Mouse (Mus musculus) kidney, postnatal 14 days (tissue): Measurements from ENCODE around the gene Ppcs.

Experiments used
- DNase-seq: peaks from one replicate; pipeline ENCODE4 v3.0.0; 2022; ENCODE audit warnings: mixed read lengths

Gene Ppcs

DNA sequence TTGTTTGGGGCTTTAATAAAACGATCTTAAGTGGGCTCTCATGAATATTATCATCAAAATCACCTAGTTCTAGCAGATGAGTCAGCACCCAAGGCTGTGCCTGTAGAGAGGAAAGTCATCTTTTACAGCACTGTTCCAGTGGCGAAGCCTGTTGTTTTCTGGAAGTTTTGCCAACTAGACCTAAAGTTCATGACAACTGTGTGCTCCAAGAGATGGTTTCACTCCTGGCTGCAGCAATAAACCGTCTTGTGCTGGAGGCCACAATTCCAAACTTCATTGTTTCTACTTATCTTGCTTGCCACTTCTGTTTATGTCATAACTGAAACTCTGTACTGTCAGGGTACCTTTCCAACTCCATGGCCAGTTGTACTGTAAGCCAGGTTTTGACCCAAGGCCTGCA lies 5.0 kb downstream of the Ppcs start:
- DNase-seq: no peak

DNA sequence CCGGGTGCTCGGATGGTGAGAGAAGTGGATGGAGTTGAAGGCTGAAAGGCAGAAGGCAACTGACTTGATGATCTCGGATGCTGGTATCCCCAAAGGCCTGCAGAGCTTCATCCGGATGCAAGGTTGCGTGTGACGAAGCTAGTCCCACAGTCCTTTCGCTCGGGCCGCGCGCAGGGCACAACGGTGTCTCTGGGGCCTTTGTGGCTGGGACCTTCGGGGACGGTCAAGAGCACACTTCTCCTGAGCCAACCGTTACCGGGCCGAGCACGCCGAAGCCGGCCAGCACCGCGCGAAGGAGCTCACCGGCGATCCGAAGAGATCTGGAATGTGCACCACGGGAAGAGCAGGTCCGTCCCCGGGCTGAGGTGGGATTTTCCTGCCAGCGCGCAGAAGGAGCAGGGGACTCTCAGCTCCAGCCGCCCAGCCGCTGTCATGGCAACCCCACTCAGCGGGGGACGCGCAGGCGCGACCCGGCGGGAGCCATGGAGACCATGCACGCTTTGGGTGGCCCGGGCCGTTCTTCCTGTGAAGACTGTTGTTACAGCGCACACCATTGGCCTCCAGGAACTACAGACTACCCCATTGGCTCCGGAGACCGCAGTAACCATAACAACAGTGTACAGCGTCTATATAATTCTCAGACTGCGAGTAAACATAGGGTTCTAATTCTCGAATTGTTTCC lies 7.0 kb downstream of the Ppcs start, which contains the start of gene Ccdc30:
Gene Ccdc30 (minus strand): TSS at position 450 of the 682 bp plus-strand sequence.
- peak; percentile 98 for DNase-seq

DNA sequence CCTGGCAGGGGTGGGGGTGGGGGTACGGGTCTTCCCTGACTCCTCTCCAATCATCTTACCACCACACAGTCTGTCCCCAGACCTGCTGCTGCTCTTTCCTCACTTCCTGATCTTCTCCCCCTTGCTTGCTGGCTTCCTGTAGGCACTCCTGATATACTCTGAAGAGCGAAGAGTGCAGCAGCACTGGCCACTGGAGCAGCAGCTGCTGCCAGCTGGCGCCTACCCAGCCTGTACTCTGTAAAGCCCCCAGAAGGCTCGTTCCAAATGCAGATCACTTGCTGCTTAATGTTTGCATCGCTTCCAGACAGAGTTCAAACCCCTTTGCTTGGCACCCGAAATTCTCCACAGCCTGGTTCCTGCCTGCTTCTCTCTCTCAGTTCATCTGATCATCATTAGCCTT lies 9.4 kb downstream of the Ppcs start:
- no peak for DNase-seq

DNA sequence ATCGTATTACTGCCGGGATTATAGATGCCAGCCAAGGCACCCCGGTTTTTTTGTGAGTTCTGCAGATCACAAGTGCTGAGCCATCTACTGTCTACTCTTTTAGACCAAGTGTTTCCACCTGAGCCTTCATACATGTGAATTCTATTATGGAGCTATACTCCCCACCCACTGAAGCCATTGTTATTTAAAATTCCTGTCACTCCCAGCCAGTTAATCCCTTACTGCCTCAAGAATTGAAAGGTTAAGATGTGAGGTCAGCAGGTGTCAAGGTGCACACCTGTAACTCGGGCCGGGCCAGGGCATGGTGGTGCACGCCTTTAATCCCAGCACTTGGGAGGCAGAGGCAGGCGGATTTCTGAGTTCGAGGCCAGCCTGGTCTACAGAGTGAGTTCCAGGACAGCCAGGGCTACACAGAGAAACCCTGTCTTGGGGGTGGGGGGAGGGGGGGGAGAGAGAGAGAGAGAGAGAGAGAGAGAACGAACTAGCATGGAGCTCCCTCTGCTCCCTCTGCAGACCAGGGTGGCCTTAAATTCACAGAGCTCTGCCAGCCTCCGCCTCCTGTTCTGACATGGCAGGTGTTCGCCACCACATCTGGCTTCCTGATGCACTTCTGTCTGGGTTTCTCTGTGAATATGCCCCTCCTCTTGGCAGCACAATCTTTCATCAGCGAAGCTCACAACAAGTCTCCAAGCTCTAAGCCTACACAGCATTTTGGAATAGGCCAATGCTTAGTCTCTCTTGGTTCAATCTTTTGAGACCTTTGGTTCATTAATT lies 10.2 kb downstream of the Ppcs start:
- DNase-seq: no peak

DNA sequence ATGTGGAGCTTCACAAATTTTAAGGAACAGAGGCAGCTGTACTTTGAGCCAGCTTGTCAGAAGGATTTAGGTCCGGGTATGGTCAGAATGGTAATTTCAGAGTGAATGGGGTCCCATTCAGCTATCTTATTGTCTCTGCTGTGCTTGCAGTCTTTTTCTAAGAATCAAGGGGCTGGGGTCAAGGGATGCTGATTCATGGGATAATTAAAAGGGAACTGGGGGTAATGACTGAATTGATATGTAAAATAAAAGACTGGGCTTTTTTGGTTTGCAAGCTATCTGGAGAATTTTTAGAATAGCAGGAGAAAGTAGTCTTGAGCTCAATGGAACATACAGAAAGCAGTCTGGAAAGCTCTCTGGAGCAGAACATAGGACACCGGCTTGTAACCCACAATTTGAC lies 18.8 kb downstream of the Ppcs start:
- DNase-seq: no peak

DNA sequence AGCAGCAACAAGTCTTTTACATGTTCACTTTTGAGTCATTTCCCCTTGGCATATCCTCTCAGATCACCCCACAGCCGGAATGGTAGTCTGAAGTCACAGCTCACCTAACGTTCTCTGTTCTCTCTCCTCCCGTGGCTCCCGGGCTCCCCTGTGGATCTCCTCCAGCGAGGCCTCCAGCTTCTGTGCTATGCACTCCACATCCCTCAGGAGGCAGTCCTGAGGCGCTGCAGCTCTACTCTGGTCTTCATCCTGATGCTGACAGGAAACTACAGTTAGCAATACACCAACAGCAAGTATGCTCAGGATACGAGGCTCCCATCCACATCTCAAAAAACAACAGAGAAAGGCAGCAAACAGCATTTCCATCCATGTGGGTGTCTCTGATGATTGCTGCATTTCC lies 21.3 kb downstream of the Ppcs start:
- DNase-seq: no peak

DNA sequence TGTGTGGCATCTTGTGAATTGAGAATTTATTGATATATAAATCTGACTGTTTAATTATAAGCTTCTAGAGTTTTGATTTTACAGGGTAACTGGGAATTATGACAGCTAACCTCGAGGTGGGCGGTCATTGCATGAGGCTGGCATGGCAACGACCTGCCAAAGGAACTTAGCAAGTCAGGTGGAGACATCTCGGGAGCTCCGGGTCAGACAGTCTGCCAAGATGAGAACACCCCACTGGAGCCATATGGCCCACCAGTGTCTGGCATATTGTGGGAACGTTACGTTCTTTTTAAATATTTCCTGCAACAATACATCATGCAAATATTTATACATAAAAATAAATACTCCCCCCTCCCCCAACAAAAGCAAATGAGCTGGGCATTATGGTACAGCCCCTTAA lies 23.5 kb downstream of the Ppcs start:
- no peak for DNase-seq

DNA sequence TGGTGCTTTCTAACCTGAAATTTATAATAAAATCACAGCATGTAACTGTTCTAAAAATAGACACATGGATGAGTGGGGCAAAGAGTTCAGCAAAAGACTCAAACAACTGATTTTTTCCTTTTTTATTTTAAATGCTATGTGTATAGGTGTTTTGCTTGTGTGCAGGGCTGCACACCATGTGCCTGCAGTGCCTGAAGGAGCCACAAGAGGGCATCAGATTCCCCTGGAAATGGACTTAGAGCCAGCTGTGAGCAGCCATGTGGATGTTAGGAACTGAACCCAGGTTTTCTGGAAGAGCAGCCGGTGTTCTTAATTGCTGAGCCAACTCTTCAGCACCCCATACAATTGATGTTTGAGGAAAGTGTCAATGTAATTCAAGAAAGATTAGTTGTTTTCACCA lies 31.9 kb downstream of the Ppcs start:
- no peak for DNase-seq

DNA sequence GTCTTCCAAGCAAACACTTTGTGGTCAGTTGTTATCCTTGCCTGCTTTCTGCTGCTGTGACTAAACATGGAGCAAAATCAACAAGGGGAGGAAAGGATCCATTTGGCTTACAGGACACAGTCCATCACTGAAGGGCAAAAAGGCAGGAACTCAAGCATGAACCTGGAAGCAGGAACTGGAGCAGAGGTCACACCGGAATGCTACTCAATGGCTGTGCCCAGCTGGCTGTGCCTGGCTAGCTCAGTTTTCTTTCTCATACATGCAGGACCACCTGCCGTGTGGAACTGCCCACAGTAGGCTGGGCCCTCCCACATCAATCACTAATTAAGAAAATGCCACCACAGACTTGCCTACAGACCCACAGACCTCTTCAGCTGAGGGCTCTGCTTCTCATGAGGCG lies 33.0 kb downstream of the Ppcs start:
- peak; percentile 54 for DNase-seq

DNA sequence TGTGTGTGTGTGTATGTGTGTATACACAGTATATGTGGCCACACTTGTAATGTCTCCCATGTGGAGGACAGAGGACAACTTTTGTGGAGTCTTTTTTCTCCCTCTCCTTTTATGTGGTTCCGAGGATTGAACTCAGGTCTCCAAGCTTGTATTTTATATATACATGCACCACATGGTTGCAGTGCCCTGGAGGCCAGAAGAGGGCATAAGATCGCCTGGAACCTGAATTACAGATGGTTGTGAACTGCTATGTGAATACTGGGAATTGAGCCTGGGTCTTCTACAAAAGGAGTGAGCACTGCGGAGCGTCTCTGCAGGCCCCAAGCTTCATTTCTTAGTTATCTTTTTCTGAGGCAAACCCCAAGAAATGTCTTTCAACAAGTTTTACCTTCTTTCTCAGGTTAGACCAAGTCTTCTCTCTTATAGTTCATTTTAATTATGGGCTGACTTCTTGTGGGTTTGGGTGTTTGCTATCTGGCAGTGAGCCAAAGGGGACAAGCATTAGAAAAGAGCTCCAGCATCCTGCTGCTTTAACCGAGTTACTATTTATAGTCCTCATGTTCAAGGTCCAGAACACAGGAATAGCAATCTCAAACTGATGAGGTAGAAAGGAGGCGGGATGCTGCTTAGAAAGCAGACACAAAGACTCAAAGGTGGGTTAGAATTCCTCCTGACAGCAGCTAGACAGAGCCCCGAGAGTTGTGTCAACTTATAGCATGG lies 40.6 kb downstream of the Ppcs start:
- peak; percentile 30 for DNase-seq

DNA sequence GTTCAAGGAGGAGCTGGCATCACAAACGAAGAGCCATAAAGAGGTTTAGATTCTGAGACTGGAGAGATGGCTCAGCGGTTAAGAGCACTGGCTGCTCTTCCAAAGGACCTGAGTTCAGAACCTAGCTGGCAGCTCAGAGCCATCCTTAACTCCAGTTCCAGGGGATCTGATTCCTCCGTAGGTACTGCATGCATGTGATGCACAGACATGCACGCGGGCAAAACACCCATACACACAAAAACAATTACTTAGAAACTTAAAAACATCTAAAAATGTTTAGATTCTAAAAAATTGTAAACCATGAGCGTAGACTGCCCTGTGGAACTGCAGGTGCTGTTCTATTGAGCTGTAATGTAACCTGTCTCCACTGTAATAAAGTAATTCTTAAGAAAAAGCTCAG lies 52.8 kb downstream of the Ppcs start:
- no peak for DNase-seq
